Mouse (Mus musculus) frontal cortex, postnatal 36 days (tissue): ENCODE data around the gene Phf1.

Source experiments
- DNase-seq, 2 experiments: peaks; one replicate each; pipeline ENCODE4 v3.0.0; 2022; ENCODE audit warnings: low spot score in 2 of 2

Phf1 gene

DNA sequence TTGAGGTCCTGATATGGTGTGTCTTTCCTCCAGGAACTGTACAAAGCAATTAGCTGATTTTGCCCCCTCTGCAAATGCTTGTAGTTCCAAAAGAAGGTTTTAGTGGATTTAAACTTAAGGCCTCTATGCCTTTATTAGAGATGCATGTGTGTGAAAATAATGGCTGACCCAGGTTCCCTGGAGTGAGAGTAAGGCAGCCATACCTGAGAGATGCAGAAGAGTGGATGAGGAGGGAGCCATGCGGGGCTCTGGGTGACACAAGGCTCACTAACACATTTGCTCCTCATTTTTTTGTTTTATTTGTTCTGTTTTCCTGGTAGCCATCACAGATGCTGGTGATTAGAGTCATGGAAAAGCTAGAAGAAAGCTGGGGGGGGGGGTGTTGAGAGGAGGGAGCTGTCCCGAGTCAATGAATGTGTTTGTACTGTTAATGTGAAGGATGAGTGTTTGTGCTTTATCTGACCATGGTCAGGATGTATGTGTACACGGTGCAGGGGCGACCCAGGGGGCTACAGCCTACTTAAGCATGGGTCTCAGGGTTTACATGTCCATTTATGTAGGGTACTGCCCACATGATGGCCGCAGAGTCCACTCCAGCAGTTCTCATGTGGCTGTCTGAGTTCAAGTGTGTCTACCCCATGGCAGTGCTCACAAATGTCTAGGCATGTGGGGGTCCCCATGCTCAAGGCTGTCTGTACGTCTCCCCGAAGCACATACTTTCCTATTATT lies 17.9 kb downstream of the Phf1 start:
- no peak for DNase-seq

DNA sequence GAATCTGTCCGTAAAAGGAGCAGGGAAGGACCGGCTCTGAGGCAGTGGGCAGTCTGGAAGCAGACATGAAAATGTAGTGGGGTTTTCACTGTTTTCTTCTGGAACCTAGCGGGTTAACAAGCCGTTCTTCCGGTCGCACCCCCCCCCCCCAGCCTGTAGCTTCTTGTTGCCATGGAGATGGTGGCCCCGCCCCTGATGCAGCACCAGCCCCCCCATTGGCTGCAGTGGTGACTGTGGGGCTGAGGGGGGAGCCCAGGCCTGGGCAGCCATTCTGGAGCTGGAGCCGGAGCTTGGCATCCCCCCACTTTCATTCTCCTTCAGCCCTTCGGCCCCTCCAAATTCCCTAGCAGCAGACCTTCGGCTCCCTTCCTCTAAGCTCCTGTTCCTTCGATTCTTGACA lies 18.6 kb downstream of the Phf1 start:
- peak; percentile 73 to 78 for DNase-seq

DNA sequence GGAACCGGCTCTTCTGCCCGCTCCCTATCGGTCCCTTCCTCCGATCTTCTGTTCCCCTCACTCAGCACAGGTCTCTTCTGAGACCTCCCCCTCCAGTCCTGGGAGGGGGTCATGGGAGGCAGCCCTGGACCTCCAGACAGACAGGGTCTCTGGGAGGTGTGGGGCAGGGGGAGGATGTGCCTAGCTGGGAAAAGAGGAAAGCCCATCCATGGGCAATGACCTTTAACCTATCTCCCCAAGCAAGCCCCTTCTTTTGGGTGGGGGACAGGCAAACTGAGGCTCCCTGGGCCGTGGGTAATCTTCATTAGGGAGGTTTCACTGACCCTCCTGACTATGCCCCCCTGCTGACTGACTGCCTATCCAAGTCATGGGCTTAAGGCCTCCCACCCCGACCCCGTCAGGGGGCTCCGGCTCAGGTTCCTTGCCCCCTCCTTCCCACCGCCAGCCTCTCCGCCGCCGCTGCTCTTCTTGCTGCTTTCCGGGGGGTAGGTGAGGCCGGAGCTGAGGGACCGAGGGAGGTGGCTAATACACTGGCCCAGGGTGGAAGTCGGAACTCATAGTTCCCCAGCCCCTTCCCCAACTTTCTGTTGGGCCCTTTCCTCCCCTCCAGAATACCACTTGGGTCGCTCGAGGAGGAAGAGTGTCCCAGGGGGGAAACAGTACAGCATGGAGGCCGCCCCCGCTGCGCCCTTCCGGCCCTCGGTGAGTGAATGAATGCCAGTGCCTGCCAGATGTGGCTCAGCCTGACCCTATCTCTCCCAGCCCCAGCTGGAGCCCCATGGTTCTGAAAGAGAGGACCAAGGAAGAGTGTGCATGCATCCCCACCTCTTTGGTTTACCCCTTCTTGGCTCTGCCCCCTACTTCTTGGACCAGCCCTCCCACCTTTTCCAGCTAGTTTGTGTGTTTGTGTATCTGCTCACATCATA lies 19.4 kb downstream of the Phf1 start:
- no peak for DNase-seq

DNA sequence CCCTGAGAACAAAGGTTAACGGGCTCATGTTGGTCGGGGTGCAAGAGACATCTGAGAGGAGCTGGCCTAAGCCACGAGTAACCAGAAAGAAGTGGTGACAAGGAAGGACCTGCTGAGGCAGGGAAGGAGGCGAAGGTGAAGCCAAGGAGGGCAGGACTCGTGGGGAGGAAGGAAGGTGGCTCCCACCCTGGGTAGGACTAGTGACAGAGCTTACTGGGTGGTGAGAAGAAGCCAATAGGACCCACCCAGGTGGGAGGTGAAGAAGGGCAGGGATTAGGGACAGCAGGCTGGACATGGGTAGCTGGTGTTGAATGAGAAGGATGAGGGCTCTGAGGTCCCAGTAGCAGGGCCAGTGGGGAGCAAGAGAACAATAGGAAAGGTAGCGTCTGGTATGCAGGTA lies 20.3 kb downstream of the Phf1 start:
- no peak for DNase-seq

DNA sequence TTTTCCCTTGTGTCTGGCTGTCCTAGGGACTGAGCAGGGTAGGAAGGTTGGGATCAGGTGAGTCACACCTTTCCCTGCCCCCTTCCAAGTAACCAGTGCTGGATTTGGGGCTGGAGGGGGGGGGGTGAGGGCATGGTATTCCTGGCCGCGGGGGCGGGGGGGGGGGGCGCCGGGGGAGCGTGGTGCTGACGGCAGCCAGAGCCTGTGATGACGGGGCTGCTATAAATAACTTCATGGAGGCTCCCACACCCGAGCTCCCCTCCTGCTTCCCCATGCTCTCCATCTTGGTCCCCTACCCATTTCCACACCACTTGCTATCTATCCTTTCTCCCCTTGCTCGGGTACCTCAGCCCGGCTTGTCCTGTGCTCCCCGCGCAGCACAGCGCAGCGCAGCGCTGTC lies 20.9 kb downstream of the Phf1 start:
- no peak for DNase-seq

DNA sequence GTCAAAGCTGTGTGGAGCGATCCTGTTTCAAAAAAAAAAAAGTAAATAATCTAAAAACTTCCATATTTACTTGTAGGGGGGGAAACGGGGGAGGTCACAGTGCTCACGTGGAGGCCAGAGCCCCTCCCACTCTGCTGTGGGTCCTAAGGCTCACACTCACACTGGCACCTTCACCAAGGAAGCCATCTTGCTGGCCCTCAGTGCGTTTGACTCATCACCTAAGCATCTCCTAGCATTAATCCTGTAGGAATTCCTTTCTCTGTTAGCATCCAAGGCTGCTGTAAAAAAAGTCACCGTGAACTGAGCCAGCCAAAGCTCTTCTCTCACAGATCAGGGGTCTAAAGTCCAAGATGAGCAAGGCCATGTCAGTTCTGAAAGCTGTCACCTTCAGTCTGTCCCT lies 23.5 kb downstream of the Phf1 start:
- DNase-seq = no peak

DNA sequence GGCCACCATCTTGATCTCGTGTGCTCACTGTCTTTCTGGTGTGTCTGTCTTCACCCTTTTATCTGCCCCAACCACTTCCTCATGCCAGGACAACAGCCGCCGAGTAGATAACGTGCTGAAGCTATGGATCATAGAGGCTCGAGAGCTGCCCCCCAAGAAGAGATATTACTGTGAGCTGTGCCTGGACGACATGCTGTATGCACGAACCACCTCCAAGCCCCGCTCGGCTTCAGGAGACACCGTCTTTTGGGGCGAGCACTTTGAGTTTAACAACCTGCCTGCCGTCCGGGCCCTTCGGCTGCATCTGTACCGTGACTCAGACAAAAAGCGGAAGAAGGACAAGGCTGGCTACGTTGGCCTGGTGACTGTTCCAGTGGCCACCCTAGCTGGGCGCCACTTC lies 24.0 kb downstream of the Phf1 start:
- no peak for DNase-seq

DNA sequence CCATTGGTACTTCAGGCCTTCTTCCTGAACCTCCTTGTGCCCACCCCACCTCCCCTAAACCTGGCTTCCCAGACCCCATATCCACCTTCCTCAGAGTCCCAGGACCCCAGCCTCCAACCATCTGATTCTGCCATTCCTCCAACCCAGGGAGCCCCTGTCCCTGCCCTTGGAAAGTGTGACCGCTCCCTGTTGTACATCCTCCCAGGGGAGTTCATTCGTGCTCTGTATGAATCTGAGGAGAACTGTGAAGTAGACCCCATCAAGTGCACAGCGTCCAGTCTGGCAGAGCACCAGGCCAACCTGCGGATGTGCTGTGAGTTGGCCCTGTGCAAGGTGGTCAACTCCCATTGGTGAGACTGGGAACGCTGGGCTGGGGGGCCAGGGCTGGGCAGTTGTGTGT lies 25.0 kb downstream of the Phf1 start:
- DNase-seq = no peak

DNA sequence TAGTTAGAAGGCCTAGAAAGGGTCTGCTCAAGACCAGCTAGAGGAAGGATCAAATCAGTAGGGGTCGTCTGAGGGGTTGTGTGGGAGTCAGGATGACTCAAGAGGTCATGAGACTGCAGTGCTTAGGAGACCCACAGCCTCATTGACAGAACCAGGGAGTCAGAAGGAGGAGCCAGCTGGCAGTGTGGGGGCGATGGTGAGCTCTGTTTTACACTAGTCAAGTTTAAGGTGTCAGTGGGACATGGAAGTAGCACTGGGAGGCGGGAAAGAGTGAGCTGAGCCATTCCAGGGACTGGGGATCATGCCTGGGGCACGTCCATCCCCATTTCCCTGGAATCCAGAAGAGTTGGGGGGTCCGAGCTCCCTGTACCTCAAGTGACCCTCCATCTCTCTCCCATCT lies 26.0 kb downstream of the Phf1 start:
- peak in 1 of 2 experiments; percentile 72 for DNase-seq

DNA sequence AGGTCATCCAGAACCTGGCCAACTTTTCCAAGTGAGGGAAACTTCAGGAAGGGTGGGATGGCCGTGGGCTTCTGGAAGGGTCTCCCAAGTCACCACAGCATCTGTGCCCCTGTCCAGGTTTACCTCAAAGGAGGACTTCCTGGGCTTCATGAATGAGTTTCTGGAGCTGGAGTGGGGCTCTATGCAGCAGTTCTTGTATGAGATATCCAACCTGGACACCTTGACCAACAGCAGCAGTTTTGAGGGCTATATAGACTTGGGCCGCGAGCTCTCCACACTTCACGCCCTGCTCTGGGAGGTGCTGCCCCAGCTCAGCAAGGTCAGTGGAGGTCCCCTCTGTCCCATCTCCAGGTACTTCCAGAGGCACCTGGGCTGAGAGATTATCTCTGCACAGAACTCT lies 27.0 kb downstream of the Phf1 start:
- DNase-seq = no peak

DNA sequence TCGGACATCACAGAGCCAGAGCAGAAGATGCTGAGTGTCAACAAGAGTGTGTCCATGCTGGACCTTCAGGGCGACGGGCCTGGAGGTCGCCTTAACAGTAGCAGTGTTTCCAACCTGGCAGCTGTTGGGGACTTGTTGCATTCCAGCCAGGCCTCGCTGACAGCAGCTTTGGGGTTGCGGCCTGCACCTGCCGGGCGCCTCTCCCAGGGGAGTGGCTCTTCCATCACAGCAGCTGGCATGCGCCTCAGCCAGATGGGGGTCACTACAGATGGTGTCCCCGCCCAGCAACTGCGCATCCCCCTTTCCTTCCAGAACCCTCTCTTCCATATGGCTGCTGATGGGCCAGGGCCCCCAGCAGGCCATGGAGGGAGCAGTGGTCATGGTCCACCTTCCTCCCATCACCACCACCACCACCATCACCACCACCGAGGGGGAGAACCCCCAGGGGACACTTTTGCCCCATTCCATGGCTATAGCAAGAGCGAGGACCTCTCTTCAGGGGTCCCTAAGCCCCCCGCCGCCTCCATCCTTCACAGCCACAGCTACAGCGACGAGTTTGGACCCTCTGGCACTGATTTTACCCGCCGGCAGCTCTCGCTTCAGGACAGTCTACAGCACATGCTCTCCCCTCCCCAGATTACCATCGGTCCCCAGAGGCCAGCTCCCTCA lies 28.9 kb downstream of the Phf1 start:
- no peak for DNase-seq

DNA sequence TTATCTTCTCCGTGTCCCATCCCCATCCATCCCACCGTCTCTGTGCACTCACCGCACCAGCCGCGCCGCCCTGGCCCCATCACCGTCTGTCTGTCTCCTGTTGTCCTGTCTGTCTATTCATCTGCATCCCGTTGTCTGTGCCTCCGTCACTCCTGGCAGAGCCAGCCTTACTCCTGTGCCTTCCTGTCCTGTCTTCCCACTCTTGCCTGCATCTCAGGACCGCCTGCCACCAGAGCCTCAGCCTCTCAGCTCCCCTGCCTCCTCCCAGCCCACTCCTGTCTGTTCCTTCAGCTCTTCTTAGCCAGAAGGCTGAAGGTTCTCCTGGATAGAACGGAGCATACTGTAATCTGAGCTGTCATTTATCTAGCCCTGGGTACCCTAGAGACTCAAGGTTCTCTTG lies 34.1 kb downstream of the Phf1 start:
- peak in 1 of 2 experiments; percentile 51 for DNase-seq

DNA sequence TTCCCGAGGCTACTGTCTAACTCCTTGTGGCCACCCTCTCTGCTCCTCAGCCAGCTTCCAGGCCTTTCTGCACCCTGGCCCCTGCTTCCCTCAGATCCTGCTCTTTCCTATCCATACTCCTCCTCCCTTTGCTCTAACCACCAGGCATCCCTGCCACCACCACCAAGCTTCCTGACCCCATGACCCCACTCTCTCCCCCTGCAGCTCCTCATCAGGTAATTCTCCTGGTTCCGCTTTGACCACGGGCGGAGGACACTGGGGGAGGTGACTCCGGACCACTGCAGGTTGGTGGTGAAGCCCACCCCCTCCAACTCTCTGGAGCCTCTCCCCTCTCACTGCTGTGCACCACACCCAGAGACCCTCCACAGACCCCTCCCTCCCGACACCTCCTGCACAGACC lies 34.6 kb downstream of the Phf1 start:
- DNase-seq = no peak

DNA sequence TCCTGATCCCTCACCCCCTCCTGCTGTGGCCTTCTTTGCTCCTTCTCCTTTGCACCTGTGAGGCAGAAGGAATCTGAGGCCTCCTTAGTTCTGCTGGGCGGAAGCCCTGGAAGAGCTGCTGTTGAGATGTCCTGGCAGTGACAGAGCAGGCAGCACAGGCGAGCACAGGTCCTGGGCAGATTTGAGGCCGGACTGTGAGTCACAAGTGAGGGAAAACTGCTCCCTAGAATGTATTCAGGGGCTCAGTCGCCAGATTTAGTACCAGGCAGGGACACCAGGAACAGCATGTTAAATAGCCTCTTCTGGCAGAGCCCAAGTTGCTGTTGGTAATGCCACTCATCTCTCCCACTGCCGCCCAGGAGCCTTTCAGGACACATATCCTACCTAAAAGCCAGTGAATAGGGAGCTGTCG lies 35.4 kb downstream of the Phf1 start:
- peak in 1 of 2 experiments; percentile 55 for DNase-seq

DNA sequence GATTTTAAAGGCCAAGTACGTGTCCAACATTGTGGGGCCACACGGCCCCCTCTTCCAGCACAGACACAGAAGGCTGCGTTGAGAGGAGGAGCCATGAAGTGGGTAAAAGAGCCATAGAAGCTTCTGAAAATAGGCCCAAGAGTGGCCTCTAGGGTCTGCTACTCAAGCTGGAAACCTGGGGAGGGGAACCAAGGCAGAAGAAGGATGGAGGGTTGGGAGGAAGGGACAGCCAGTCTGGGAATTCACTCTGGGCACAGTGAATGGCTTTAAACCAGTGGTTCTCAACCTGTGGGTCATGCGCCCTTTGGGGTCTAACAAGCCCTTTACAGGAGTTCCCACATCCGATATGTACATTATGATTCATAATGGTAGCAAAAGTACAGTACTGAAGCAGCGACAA lies 36.4 kb downstream of the Phf1 start:
- no peak for DNase-seq

DNA sequence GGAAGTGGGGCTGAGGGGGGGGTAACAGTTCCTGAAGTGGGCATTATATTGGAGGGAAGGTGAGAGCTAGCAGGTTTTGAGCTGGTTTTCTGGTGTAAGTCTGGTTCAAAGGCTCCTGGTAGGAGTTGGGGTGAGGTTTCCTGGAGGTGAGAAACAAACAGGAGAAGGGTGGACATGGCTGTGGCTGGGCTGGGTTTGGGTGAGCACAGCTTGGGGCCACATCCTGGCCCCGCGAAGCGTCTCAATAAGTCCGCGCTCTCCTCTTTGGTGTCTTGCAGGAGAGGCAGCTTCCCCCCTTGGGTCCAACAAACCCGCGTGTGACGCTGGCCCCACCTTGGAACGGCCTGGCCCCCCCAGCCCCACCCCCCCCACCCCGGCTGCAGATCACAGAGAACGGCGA lies 37.4 kb downstream of the Phf1 start:
- DNase-seq = no peak

DNA sequence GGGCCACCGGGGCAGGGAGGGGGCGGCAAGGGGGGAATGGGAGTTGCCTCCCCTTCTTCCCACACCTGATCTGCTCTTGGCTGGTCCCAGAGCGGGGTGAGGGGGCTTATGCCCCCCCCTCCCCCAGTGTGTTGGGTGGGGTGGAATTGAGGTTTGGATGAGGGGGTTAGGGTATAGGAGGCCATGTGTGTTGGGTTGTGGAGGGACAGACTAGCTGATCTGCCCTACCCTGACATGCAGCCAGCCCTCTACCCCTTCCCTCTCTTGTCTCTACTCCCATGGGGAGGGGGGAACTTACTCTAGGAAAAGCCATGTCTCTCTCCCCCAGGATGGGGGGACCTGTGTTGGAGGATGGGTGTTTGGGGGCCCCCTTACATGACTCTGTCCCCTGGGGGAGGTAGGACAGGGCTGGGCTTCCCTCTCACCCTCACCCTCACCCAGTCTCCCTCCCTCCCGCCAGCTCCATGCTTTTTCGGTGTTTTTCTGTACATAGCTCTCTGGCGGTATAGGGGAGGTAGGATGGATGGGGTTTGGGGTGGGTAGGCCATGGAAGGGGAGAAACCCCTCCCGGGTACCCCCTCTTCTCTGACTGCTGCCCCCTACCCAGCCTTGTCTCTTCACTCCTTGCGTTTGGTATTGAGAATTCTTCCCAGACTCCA lies 38.5 kb downstream of the Phf1 start:
- no peak for DNase-seq

DNA sequence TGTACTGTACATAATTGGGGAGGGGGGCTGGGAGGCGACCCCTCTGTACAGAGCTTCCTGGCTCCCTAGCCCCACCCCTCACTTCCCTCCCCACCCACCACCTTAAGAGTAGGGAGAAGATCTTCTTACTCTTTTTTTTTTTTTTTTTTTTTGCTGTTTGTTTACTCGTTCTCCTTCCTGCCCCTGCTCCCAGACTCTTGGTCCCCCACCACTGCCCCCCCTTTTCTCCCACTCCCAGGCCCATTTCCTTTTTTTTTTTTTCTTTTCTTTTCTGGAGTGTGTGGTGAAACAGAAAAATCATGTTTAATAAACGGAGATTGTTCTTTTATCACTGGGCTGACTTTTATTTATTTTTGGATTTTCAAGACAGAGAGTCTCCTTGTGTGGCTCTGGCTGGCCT lies 39.3 kb downstream of the Phf1 start:
- no peak for DNase-seq

DNA sequence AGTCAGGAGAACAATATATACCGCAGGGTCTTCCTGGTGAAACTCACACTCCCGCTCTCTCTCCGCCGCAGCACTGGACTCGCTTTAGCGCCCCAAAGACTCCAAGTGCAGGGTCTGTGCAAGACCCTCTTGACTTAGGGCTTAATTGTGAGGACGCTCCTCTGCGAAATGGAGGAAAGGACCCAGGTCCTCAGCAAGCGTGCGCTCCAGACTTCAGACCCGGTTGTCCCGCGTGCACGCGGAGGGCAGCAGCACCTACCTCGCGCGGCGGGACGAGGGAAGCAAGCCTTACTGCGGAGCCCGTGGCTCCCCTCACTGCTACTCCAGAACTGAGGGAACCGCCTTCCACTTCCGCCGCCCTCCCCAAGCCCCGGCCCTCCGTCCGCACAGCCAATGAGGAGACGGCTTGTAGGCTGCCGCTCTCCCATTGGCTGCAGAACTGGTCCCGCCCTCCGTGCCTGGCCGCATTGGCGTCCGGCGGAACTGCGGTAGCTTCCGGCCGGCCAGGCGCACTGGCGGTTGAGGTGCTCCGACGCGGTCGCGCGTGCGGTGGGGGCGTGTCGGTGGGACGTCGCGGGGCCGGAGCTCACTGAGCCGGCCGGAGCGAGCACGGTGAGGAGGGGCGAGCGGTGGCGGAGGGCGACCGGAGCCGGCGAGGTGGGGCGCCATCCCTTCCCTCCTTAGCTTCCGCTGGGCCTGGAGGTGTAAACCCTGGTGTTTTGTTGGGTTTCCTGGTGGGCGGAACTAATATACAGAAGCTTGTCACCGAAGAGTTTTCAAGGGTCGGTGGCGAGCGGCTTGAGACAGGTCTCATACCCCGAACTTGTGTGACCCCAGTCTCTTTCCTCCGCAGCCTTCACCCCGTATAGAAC lies 40.1 kb downstream of the Phf1 start, which contains the start of gene Zbtb9:
Gene Zbtb9 (plus strand): TSS at position 465 of the 872 bp plus-strand sequence.
- peak; percentile 96 to 97 for DNase-seq

DNA sequence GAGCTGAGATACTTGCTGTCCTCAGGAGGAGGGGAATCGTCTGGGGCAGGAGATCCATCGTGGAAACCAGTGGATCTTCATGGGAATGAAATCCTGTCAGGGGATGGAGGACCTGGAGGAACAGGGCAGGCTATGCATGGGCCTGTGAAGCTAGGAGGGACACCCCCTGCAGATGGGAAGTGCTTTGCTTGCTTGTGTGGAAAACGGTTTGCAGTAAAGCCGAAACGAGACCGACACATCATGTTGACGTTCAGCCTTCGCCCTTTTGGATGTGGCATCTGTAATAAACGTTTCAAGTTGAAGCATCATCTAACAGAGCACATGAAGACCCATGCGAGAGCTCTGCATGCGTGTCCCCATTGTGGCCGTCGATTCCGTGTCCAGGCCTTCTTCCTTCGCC lies 41.7 kb downstream of the Phf1 start:
- DNase-seq = no peak

DNA sequence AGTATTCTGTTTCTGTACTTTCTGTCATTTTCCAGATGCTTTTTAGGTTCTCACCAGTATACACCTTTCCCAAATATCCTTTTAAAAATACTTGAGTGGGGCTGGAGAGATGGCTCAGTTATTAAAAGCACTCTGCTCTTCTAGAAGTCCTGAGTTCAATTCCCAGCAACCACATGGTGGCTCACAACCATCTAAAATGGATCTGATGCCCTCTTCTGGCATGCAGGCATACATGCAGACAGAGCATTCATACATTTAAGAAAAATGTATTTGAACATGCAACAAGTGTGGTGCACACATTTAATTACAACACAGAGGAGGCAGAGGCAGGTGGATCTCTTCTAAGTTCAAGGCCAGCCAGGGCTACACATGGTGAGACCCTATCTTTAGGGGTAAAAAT lies 42.6 kb downstream of the Phf1 start:
- no peak for DNase-seq
